Mouse (Mus musculus) heart, embryonic 13.5 days (tissue): ENCODE data around the gene Rpl18a. TPM values are rescaled to one million over a fixed set of nuclear protein-coding genes. Genes with fewer than 3 reads are reported as not detected.
"Not testable (repeated sequence)": the region's sequence is repeated elsewhere in the genome, so short reads cannot be mapped to it uniquely, and the experiment has no call there.

ENCODE experiments used
- ATAC-seq: fragments of 200-750 bp; cut with Nextera tagmentation; 2 replicates; pipeline ENCODE4 v1.8.0; 2017; ENCODE audit warnings: moderate TSS enrichment; ENCODE audit not compliant: insufficient number of reproducible peaks, low FRiP score, low TSS enrichment; ENCODE audit errors: extremely low read depth
- H3K27ac ChIP-seq: fragments of 300-500 bp; sonication (generic); replicated peaks from 2 replicates; pipeline ENCODE4 v1.5.1; 2015; ENCODE audit warnings: moderate library complexity, mild to moderate bottlenecking, inconsistent platforms
- H3K27me3 ChIP-seq: fragments of 300-500 bp; sonication (generic); replicated peaks from 2 replicates; pipeline ENCODE4 v1.6.1; 2015; ENCODE audit warnings: mild to moderate bottlenecking, inconsistent platforms
- H3K36me3 ChIP-seq: fragments of 300-500 bp; sonication (generic); 2 replicates; pipeline ENCODE4 v1.6.1; 2015; ENCODE audit warnings: mild to moderate bottlenecking, inconsistent platforms
- H3K4me1 ChIP-seq: fragments of 300-500 bp; sonication (generic); 2 replicates; pipeline ENCODE4 v1.6.1; 2015; ENCODE audit warnings: inconsistent platforms
- H3K4me2 ChIP-seq: fragments of 300-500 bp; sonication (generic); 2 replicates; pipeline ENCODE4 v1.6.1; 2015; ENCODE audit warnings: inconsistent platforms, mild to moderate bottlenecking, moderate library complexity
- H3K4me3 ChIP-seq: fragments of 300-500 bp; sonication (generic); 2 replicates; pipeline ENCODE4 v1.5.1; 2015; ENCODE audit warnings: moderate library complexity, mild to moderate bottlenecking, inconsistent platforms
- H3K9ac ChIP-seq: fragments of 300-500 bp; sonication (generic); 2 replicates; pipeline ENCODE4 v1.6.1; 2015; ENCODE audit warnings: inconsistent platforms, mild to moderate bottlenecking, moderate library complexity
- H3K9me3 ChIP-seq: fragments of 300-500 bp; sonication (generic); 2 replicates; pipeline ENCODE4 v1.6.1; 2016; ENCODE audit warnings: inconsistent platforms
- WGBS: fragments of 180-500 bp; shearing (Covaris S2); methylation state at CpG from one replicate; pipeline ENCODE4 v1.1.7; 2015; ENCODE audit warnings: mixed read lengths; 5-methylcytosine and 5-hydroxymethylcytosine counted together
- polyA plus RNA-seq: library from polyadenylated mRNA; unstranded; fragments of >200 nt; fragmentation: Nextera tagmentation; extraction: Ambion mirVana; gene quantifications from 2 replicates; pipeline ENCODE4 v1.2.1, GENCODE M21; 2015

Rpl18a gene
- polyA plus RNA-seq, 1 experiment from 2014 or later = 3,040 TPM

DNA sequence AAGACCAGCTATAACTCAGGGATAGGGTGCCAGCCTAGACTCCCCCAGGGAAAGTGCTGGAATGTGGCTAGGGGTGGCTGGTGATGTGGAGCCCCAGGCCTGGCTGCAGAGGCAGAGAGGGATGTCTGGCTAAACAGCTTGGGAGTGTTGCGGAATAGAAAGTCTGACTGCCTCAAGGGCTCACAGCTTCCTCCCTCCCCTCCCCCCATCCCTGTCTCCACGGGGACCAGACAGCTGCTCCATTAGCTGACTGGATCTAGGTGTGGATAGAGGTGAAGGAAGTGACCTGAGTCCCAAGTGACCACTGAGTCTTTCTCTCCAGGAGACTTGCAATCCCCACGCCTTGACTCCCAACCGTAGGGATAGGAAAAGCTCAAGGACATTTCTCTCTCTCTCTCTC lies 5.9 kb upstream of the Rpl18a start:
- Histone ChIP-seq H3K27me3 (peaks cover 14% of the 10 kb centered on the region), H3K9ac (no peak overlapping the region), H3K36me3 (no peaks in the 10 kb centered on the region), H3K4me2 (no peak overlapping the region), H3K9me3 (no peaks in the 10 kb centered on the region), H3K27ac (no peak overlapping the region), H3K4me3 (no peak overlapping the region), H3K4me1 (peaks cover 28% of the 10 kb centered on the region)
- WGBS = 33% methylated on average over 4 of the region's 4 CpGs
- no peak for ATAC-seq

DNA sequence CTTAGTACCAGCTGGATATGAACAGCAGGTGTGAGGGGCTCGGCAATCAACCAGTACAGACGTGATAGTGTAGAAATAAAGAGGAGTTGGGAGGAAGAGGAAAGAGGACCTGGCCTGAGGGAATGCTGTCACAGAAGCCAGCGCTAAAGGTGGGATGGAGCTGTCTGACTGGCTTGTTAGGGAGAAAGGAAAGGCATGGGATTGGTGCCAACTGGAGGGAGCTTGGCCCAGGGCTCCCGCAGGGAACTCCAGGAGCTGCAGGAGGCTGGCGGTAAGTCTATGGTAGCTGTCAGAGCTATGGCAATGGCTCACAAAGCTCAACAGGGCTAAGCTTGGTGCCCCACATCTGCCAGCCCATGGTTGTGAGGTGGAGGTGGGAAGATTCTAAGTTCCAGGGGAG lies 5.0 kb upstream of the Rpl18a start:
- Histone ChIP-seq H3K36me3 (no peaks in the 10 kb centered on the region), H3K4me1 (peaks cover 19% of the 10 kb centered on the region), H3K27ac (no peak overlapping the region), H3K27me3 (peaks cover 14% of the 10 kb centered on the region), H3K4me2 (no peak overlapping the region), H3K9ac (no peak overlapping the region), H3K9me3 (no peaks in the 10 kb centered on the region), H3K4me3 (no peak overlapping the region)
- WGBS = 26% methylated on average over 5 of the region's 5 CpGs
- ATAC-seq = no peak

DNA sequence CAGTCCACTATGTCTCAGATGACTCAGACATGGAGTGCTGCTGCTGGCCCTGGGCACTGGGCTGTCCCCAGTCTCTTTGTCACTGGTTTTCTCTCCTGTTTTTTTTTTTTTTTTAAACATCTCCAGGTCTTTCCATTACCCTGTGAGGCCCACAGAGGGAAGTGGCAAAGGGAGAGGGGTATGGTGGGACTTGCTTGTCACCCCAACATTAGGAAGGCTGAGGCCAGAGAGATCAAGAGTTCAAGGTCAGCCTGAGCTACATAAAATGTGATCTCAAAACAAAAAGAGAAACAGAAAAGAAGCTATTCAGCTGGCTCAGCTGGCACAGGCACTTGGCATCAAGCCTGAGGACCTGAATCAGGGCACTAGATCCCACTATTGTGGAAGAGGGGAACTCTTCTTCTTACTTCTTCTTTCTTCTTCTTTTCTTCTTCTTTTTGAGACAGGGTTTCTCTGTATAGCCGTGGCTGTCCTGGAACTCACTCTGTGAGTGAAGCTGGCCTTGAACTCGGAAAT lies 3.7 kb upstream of the Rpl18a start:
- Histone ChIP-seq H3K27me3 (peaks cover 14% of the 10 kb centered on the region), H3K9me3 (no peaks in the 10 kb centered on the region), H3K4me3 (no peak overlapping the region), H3K36me3 (peaks cover 1% of the 10 kb centered on the region), H3K4me2 (no peak overlapping the region), H3K9ac (no peak overlapping the region), H3K4me1 (peaks cover 17% of the 10 kb centered on the region), H3K27ac (no peak overlapping the region)
- WGBS = 73% methylated on average over 2 of the region's 2 CpGs
- no peak for ATAC-seq

DNA sequence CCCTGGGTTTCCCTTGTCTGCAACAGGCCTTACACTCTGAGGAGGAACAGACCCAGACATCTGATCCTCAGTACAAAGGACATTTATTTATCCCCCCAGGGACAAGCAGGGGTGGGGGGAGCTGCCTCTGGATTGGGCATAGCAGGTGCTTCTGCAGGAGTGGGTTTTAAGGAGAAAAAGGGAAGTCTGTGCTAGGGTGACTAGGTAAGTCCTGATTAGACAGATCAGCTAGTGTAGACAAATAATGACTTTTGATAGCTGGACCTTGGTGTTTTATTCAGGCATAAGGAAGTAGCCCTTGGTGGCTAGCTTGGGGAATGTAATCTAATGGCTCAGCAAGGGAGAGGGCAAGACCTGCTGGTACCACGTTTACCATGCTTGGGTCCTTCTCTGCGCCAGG lies 2.0 kb upstream of the Rpl18a start:
- 70% methylated on average over 2 of the region's 2 CpGs for WGBS
- H3K27ac ChIP-seq = no peak overlapping the region
- H3K4me3 ChIP-seq = no peak overlapping the region
- peaks cover 21% of the 10 kb centered on the region for H3K27me3 ChIP-seq
- H3K36me3 ChIP-seq = peaks cover 18% of the 10 kb centered on the region
- no peak for ATAC-seq
- H3K9ac ChIP-seq = 0 out of 2 replicates have a peak overlapping the region, but pooled peaks have one; percentile 89
- H3K4me1 ChIP-seq = peaks cover 16% of the 10 kb centered on the region
- H3K4me2 ChIP-seq = no peak overlapping the region
- H3K9me3 ChIP-seq = no peaks in the 10 kb centered on the region

DNA sequence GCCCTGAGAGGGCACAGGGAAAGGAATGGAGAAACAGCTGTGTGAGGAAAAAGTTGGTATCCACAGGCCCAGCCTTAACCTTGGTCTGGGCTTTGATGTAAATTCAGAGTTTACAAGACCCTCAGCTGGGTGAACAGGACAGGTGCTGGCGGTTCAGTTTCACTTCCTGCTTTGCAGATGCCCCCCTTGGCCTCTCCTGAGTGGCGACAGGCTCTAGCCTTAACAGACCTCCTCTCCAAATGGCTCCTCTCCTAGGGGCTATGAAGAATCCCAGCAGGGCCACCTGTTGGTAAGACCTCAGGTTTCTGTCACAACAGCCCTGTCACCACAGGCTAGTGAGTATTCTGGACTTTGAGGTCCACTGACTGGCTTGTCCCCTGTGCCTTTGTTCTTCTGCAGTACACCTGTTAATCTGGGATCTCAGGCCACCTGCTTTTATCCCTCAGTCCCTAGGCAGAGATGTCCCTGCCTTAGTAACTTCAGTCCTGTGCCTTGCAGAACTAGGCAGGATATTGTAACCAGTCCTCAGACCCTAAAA lies 1.5 kb upstream of the Rpl18a start:
- no peak for ATAC-seq
- Histone ChIP-seq H3K9ac (peak overlapping the region; percentile 89), H3K36me3 (peaks cover 23% of the 10 kb centered on the region), H3K9me3 (no peaks in the 10 kb centered on the region), H3K4me3 (no peak overlapping the region), H3K27ac (no peak overlapping the region), H3K4me1 (peaks cover 16% of the 10 kb centered on the region), H3K4me2 (no peak overlapping the region), H3K27me3 (peaks cover 26% of the 10 kb centered on the region)
- 36% methylated on average over 2 of the region's 2 CpGs for WGBS

DNA sequence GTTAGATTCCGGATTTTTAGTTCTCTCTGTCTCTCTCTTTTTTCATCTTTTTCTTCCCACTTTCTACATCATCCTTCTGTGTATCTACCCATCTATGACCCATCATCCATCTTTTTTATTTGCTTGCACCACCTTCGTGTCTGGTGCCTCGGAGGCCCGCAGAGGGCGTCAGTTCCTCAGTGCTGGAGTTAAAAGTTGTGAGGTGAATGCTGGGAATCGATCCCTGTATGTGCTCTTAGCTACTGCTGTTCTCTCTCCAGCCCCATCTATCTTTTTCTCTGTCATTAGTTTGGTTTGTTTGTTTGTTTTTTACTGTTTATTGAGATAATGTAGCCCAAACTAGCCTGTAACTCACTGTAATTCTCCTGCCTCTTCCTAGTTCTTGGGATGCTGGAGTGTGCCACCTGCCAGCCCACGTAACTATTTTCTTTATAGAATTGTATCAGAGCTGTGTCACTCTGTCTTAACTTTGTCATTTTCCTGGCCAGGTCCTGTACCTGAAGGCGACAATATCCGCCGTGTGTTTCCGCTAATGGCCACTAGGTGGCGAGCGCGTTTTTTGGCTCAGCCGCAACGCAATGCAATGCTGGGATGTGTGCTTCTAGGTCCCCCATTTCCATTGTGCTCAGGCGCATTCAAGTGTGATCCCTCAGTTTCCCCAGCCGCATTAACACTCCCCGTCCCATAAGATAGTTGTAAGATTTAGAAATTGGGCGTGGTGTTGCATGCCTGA lies 635 bp upstream of the Rpl18a start:
- H3K27me3 ChIP-seq = peaks cover 31% of the 10 kb centered on the region
- H3K9ac ChIP-seq = peak overlapping the region; percentile 89
- peak overlapping the region; percentile 86 for H3K27ac ChIP-seq
- H3K4me2 ChIP-seq = peak overlapping the region; percentile 84
- H3K9me3 ChIP-seq = no peaks in the 10 kb centered on the region
- peak overlapping the region; percentile 87 for H3K4me3 ChIP-seq
- peaks cover 18% of the 10 kb centered on the region for H3K4me1 ChIP-seq
- peaks cover 25% of the 10 kb centered on the region for H3K36me3 ChIP-seq
- 0 out of 2 replicates have a peak, but pooled peaks have one; percentile 3 for ATAC-seq
- WGBS = under 1% methylated on average over 20 of the region's 20 CpGs

DNA sequence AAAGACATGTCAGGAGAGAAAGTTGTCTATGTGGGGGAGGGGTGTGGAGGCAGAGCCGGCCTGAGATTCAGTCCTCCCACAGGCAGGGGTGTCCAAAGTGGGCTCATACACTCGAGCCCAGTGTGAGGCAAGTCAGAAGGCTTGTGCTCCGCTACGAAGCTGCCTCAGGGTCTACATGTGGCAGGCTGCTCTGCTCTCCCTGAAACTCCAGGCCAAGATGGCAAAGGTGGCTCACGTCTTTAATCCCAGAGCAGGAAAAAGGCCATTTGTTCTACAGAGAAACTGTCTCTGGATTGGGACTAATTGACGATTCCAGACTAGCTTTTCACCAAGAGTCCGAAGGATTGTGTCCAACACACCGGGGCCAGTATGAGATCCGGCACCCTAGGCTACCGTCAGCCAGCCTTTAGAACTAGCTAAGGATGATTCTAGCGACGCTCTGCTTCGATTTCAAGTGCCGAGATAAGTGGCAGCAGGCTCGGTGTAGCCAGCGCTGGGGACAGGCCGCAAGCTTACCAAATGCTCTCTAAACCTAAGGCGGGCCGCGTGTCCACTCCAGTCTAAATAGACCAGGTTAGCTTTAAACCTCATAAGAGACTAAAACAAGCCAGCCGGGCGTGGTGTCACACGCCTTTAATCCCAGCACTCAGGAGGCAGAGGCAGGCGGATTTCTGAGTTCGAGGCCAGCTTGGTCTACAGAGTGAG lies 744 bp downstream of the Rpl18a start:
- 1% methylated on average over 25 of the region's 25 CpGs for WGBS
- Histone ChIP-seq H3K4me3 (peak overlapping the region; percentile 87), H3K27me3 (peaks cover 34% of the 10 kb centered on the region), H3K4me2 (peak overlapping the region; percentile 97), H3K36me3 (peaks cover 25% of the 10 kb centered on the region), H3K27ac (peak overlapping the region; percentile 68), H3K4me1 (peaks cover 29% of the 10 kb centered on the region), H3K9ac (peak overlapping the region; percentile 97), H3K9me3 (no peaks in the 10 kb centered on the region)
- no peak for ATAC-seq

DNA sequence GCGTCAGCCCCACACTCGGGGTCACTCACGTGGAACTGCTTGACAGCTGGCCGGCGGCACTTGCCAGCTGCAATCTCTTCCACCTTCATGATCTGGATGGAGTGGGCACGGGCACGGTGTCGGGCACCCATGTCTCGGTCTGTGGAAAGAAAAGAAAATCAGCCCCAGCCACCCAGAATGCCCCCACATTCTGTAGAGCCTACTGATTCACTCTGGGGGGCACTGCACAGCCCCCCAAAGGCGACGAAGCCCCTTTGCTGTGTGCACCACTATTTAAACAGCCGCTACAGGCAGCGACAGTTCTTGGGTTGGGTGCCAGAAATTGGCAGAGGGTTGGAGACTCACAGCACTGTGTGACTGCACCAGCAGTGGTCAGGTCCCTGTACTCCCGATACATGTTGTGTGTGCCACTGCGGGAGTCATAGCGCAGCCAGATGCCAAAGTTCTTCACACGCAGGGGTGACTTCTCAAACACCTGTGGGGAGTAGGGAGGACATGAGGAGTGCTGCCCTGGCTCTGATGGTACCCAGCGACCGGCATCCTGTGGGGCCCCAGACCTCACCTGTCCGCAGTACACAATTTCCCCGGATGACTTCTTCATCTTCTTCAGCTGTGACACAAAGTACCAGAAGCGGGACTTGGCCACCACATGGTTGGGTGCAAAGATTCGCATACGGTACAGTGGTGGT lies 1.5 kb downstream of the Rpl18a start:
- Histone ChIP-seq H3K4me1 (peaks cover 29% of the 10 kb centered on the region), H3K9ac (peak overlapping the region; percentile 97), H3K4me2 (peak overlapping the region; percentile 97), H3K4me3 (peak overlapping the region; percentile 87), H3K27me3 (peaks cover 42% of the 10 kb centered on the region), H3K36me3 (peaks cover 25% of the 10 kb centered on the region)
- ATAC-seq, H3K27ac ChIP-seq, H3K9me3 ChIP-seq: not testable (repeated sequence)
- 83% methylated on average over 24 of the region's 24 CpGs for WGBS

DNA sequence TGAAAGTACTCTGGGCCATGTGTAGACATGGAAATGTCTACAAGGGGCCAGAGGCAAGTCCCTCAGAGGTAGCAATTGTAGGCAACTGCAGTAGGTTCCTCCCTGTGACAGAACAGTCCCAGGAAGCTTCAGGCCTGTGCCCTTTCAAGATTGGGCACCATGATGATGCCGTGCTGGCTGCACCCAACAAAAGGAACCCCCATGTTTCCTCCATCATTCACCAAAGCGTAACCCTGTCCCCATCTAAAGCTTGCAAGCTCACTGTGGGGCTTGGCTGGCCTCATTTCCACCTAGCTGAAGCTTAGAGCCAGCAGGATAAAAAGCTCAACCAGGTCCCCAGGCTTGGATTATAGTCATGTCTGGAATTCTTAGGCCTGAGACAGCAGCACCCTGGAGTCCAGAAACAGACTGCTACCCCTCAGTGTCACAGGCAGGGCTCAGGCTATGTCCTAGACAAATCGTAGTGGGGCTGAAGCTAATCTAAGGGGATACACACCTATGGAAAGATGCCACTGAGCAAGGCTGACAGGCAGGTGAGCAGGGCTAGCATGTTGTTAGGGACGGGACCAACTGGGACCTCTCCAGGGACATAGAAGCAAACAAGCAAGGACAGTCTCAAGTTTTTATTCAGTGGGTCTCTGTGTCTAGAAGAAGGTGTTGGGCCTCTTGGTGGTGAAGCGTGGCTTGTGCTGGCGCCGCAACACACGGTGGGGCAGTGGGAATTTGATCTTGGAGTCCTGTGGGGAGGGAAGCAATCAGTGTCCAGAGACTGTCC lies 2.3 kb downstream of the Rpl18a start:
- H3K27me3 ChIP-seq = peaks cover 50% of the 10 kb centered on the region
- H3K4me2 ChIP-seq = no peak overlapping the region
- 88% methylated on average over 8 of the region's 8 CpGs for WGBS
- peak overlapping the region; percentile 9; the same call in 1 of the 2 replicates for H3K9ac ChIP-seq
- peaks cover 29% of the 10 kb centered on the region for H3K4me1 ChIP-seq
- no peak overlapping the region for H3K27ac ChIP-seq
- ATAC-seq = no peak
- H3K9me3 ChIP-seq = 0 out of 2 replicates have a peak, but pooled peaks cover 3% of the 10 kb centered on the region
- peaks cover 25% of the 10 kb centered on the region for H3K36me3 ChIP-seq
- no peak overlapping the region for H3K4me3 ChIP-seq

DNA sequence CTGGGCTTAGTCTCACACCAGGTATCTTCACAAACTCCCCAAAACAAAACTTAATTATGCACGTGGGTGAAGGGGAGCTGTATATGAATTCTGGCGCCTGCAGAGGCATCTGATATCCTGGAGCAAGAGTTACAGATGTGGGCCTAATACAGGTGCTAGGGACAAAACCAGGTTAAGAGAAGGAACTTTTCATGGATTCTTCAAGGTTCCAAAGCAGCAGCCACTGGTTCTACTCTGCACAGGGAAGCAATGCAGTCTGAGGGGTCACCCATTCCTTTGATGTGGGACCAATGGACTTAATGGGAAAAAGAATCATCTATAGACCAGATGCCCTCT lies 2.9 kb downstream of the Rpl18a start:
- 55% methylated on average over 2 of the region's 2 CpGs for WGBS
- ATAC-seq = no peak
- H3K9ac ChIP-seq = no peak overlapping the region

More for the DNA sequence above, 2.9 kb downstream of the Rpl18a start:
- peaks cover 54% of the 10 kb centered on the region for H3K27me3 ChIP-seq
- peaks cover 29% of the 10 kb centered on the region for H3K4me1 ChIP-seq
- no peak overlapping the region for H3K4me2 ChIP-seq
- H3K9me3 ChIP-seq = 0 out of 2 replicates have a peak, but pooled peaks cover 3% of the 10 kb centered on the region
- H3K27ac ChIP-seq = no peak overlapping the region
- H3K4me3 ChIP-seq = no peak overlapping the region
- peaks cover 25% of the 10 kb centered on the region for H3K36me3 ChIP-seq
